Mouse (Mus musculus): ENCODE data around the gene Msx1.

The Msx1 gene

GRCm38 (mm10) chr5:37784847-37785391 is 39.5 kb downstream of the Msx1 start:
- no peak for DNase-seq

- no peak for DNase-seq
Measured at GRCm38 (mm10) chr5:37783306-37783705, 41.1 kb downstream of the Msx1 start.

DNA sequence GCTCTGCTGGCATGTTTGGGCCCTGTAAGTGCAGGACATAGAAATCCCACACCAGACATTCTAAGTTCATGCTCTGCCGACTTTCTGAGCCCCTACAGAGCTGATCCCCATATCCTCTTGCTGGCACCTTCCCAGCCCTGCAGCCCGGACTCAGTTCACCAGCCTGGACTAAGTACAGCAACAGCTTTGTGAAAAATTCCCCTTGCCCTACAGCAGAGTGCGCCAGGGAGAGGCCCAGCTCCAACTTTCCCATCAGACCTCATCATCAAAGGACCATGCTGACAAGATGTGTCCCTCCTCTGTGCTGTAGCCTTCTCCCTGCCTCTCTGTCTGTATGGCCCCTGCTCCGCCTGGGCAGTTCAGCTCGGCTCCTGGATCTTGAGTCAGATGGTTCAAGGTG is 48.7 kb downstream of the Msx1 start:
- no peak for DNase-seq

DNA sequence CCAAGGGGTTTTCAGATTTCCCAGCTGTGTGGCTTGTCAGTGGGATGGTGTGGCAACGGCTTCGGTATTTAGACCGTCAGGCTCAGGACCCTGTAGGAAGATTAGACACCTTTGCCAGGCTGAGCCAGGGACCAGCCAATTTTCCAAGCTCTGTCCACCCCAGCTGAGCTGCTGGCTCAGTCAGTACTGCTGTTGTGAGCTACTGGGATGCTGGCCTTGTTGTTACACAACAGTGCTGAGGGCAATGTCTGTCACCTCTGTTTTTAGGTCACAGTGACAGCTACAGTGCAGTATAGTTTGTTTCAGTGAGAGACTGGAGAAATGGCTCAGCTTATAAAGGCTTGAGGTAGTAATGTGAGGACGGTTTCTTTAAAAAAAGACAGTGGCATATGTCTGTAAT is 50.4 kb downstream of the Msx1 start:
- DNase-seq = no peak

DNA sequence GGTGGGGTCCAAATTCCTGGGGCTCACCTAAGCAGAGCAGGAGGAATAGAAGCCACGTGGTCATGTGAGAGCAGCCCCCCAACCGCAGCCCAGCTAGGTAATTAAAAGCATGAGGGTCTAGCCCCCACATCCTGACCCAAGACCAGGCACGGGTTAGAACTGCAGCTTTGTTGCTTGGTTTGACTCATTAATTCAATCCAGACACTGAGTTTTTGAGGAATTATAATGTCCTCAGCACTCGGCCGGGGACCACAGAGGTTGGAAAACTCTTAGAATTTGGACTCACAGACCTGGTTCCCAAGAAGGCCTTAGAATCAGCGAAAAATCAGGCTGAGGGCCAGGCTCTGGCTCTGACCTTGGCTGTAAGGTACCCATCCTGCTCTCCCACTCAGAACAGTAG is 53.5 kb downstream of the Msx1 start:
- no peak for DNase-seq
